Mouse (Mus musculus) brain, adult 10 weeks (tissue): ENCODE measurements around the gene Ctsd. TPM values are rescaled to one million over a fixed set of nuclear protein-coding genes. Genes with fewer than 3 reads are reported as not detected.

ENCODE experiments used
- polyA plus RNA-seq: library from polyadenylated mRNA; stranded (reverse); fragments of 350-450 nt; fragmentation: Illumina TruSeq; extraction: RNeasy Lipid Tissue Mini Kit (QIAGEN cat#74804); gene quantifications from one replicate; pipeline ENCODE4 v1.2.3, GENCODE M21; 2015; ENCODE audit warnings: low read depth, low replicate concordance

Ctsd gene
- polyA plus RNA-seq: 492 TPM

DNA sequence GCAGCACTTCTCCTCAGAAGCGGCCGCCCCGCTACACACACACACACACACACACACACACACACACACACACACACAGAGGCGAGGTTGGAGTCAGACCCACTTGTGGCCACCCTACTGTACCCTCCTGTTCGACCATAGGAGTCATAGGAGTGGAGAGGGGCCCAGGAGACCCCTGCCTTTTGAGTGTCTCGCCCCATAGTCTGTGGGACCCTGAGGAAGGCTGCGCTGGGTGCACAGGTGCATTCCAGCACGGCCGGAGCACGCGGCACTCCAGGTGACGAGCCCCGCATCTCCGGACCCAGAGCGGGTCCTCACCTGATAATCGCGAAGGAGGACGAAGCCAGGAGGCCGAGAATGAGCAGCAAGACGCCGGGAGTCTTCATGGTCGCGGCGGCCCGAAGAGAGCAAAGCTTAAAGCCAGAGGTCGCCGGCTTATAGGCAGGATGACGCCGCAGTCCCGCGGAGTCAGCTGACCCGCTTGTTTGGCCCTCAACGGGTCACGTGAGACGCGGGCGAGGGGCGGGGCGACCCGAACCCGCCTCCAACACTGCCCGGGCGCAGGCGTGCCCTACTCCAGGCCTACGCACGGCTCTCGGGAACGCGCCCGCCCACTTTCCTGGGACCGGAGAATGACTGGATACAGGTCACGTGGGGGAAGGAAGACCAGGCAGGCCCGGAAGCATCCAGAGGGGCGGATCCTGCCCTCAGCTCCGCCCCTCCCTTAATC lies at the start of gene Ctsd:
TSS of gene Ctsd (minus strand) at position 620 of the 730 bp plus-strand sequence.

DNA sequence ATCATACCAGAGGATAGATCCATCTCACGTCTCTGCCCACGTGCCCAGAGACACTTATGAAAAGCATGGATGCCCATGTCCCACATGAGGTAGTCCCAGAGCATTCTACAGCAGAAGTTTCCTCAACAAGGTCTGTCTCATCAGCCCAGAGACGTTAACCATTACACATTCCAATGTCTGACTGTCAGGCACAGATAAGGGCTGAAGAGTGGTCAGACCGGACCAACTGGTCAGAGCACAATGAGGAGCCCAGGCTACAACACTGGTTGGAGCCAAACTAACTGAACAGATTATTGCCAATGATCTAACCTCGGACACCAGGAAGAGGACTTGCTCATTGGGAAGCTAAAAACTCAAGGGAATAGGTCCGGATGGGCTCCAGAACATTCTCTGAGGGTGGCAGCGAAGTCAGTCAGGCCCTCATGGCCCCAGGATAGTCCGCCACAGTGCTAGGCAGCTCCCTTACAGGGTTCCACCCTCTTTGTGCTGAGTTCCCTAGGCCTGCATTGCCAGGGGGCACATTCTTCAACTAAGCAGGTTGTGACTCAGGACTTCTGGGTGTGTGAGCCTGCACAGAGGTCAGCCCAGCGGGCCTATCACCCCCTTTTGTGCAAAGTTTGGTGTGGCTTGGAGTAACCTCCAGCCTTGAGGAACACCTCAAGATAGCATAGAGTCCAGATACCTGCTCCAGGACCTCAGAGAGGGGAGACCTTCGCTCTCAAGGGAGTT lies 46.5 kb upstream of the Ctsd start, which contains the start of gene Syt8:
TSS of gene Syt8 (plus strand) at position 714 of the 729 bp plus-strand sequence.

DNA sequence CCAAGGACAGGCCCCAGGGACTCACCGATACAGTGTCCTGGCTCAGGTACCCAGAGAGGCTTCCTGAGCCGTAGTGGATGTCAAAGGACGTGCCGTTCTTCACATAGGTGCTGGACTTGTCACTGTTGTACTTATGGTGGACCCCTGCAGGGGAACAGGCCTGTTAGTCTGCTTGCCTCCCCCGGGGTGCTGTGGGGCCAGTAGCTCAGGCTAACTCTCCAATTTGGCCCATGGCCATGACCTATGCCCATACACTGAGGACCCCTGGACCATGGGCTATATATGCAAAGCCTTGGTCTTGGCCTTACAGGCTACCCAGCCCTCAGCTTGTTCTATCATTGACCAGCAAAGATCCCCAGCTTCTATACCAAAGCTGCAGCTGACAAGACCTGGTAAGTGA lies 5.3 kb downstream of the Ctsd start, which contains the start of gene Gm49369:
TSS of gene Gm49369 (minus strand) at position 101 of the 400 bp plus-strand sequence.

DNA sequence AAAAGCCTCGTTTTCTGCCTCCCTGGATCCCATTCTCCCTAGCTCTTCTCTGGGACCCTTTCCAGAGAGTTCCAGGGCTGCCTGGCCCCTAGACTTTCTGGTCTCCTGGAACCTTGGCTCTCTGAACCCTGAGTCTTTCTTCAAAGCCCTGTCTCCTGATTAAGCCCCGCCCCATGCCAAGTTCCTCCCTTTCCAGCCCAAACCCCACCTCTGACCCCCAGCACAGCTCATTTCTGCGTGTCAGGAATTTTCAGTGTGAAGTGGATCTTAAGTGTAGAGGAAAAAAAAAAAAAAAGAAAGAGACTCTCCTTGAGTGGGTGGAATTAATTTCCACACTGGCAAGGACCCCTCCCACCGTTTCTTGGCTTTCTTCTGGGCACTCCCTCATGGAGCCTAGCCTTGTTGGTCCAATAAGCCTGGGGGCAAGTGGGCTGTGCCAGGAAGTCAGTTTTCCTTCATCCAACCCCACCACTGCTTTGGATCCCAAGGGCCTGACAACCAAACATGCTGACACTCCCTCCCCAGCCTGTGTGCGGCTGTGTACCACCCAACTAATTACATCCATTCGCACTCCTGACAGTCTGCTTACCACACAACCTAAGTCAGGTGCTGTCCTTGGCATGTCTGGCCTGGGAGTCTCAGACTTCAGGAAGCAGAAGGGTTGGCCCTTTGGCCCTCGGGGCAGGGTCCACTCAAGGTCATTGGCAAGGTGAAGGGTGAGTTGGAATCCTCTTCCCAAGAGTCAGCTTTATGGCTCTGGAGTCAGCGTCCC lies 14.0 kb downstream of the Ctsd start, which contains the start of gene Ifitm10:
TSS of gene Ifitm10 (minus strand) at position 113 of the 772 bp plus-strand sequence.

Other genes starting within 250 kb of the Ctsd start
- not detected for gene Gm45337, start 243.4 kb downstream of the Ctsd start, polyA plus RNA-seq
- not detected for gene Gm29735, start 230.9 kb downstream of the Ctsd start, polyA plus RNA-seq
- gene Gm4553, start 222.3 kb downstream of the Ctsd start, polyA plus RNA-seq: not detected
- gene Krtap5-2, start 212.0 kb downstream of the Ctsd start, polyA plus RNA-seq: not detected
- gene Gm10153, start 197.6 kb downstream of the Ctsd start, polyA plus RNA-seq: not detected
- not detected for gene Krtap5-3, start 186.7 kb downstream of the Ctsd start, polyA plus RNA-seq
- not detected for gene Gm7579, start 176.2 kb downstream of the Ctsd start, polyA plus RNA-seq
- gene Krtap5-5, start 158.1 kb downstream of the Ctsd start, polyA plus RNA-seq: not detected
- not detected for gene Gm40460, start 147.0 kb downstream of the Ctsd start, polyA plus RNA-seq
- not detected for gene Gm2431, start 129.7 kb downstream of the Ctsd start, polyA plus RNA-seq
- gene Gm4559, start 113.7 kb downstream of the Ctsd start, polyA plus RNA-seq: not detected
- not detected for gene Krtap5-1, start 90.9 kb downstream of the Ctsd start, polyA plus RNA-seq
- not detected for gene Krtap5-4, start 84.5 kb downstream of the Ctsd start, polyA plus RNA-seq
- gene Ifitm10, start 14.3 kb downstream of the Ctsd start, polyA plus RNA-seq: 36.7 TPM
- gene Gm49369, start 5.4 kb downstream of the Ctsd start, polyA plus RNA-seq: not detected
- not detected for gene Syt8, start 46.8 kb upstream of the Ctsd start, polyA plus RNA-seq
- gene Tnni2, start 53.8 kb upstream of the Ctsd start, polyA plus RNA-seq: 1.9 TPM
- 6.2 TPM for gene Lsp1, start 72.8 kb upstream of the Ctsd start, polyA plus RNA-seq
- 2.0 TPM for gene Tnnt3, start 110.8 kb upstream of the Ctsd start, polyA plus RNA-seq
- gene Mrpl23, start 144.6 kb upstream of the Ctsd start, polyA plus RNA-seq: 78.7 TPM